Mouse (Mus musculus) gastrocnemius, postnatal 36 days (tissue): ENCODE measurements around the gene Plekho2. TPM values are rescaled to one million over a fixed set of nuclear protein-coding genes. Genes with fewer than 3 reads are reported as not detected.

ENCODE experiments used
- DNase-seq, 2 experiments: peaks; one replicate each; pipeline ENCODE4 v3.0.0; 2022
- intact Hi-C: fragments of 180-260 bp; cut with DNase I; formaldehyde crosslinking; loops from one replicate; pipeline ENCODE4 v1.15.1; 2025
- total RNA-seq, 2 experiments: library from RNA; stranded (reverse); gene quantifications; 2 replicates each; pipeline ENCODE4 v1.2.3; 2021

The Plekho2 gene
- total RNA-seq, 2 experiments from 2014 or later: 5.2 to 5.9 TPM

- intact Hi-C loops: no loop called here
- no peak for DNase-seq
Measured at GRCm38 (mm10) chr9:65535789-65536469, 43.9 kb downstream of the Plekho2 start.

GRCm38 (mm10) chr9:65535191-65535722 is 44.6 kb downstream of the Plekho2 start:
- intact Hi-C loops: no loop called here
- DNase-seq: no peak

- DNase-seq: no peak
- intact Hi-C loops: no loop called here
Measured at GRCm38 (mm10) chr9:65534111-65534510, 45.7 kb downstream of the Plekho2 start.

- intact Hi-C loops: no loop called here
Measured at GRCm38 (mm10) chr9:65532986-65533385, 46.9 kb downstream of the Plekho2 start.

GRCm38 (mm10) chr9:65531283-65531682 is 48.6 kb downstream of the Plekho2 start:
- intact Hi-C loops: no loop called here
- DNase-seq: no peak

More at GRCm38 (mm10) chr9:65532986-65533385, 46.9 kb downstream of the Plekho2 start:
- no peak for DNase-seq

GRCm38 (mm10) chr9:65529659-65530058 is 50.2 kb downstream of the Plekho2 start:
- intact Hi-C loops: no loop called here
- no peak for DNase-seq

GRCm38 (mm10) chr9:65528417-65529038 is 51.3 kb downstream of the Plekho2 start:
- no peak for DNase-seq
- intact Hi-C loops: no loop called here

GRCm38 (mm10) chr9:65525445-65526195 is 54.2 kb downstream of the Plekho2 start:
- no peak for DNase-seq
- intact Hi-C loops: no loop called here

- intact Hi-C loops: loop anchor here (1.0 to 5.0 kb wide), 2 partner anchors 58 to 139 kb away; no protein-coding TSS in a partner anchor
Measured at GRCm38 (mm10) chr9:65523611-65524364, 56.1 kb downstream of the Plekho2 start.

GRCm38 (mm10) chr9:65520505-65520876 is 59.3 kb downstream of the Plekho2 start:
- intact Hi-C loops: loop anchor here (5.0 kb wide), 1 partner anchor 142 kb away; no protein-coding TSS in a partner anchor
- no peak for DNase-seq

More at GRCm38 (mm10) chr9:65523611-65524364, 56.1 kb downstream of the Plekho2 start:
- DNase-seq: peak; percentile 71 to 83

GRCm38 (mm10) chr9:65519807-65520504 is 59.9 kb downstream of the Plekho2 start, which contains the start of gene Ankdd1a:
Gene Ankdd1a (minus strand): TSS chr9:65520193.
- intact Hi-C loops: loop anchor here (5.0 kb wide), 1 partner anchor 142 kb away; no protein-coding TSS in a partner anchor
- no peak for DNase-seq

- no peak for DNase-seq
- intact Hi-C loops: no loop called here
Measured at GRCm38 (mm10) chr9:65514851-65515261, 65.0 kb downstream of the Plekho2 start.

GRCm38 (mm10) chr9:65514431-65514830 is 65.4 kb downstream of the Plekho2 start:
- intact Hi-C loops: no loop called here
- DNase-seq: no peak

- no peak for DNase-seq
- intact Hi-C loops: no loop called here
Measured at GRCm38 (mm10) chr9:65512520-65512919, 67.3 kb downstream of the Plekho2 start.

GRCm38 (mm10) chr9:65508449-65508848 is 71.4 kb downstream of the Plekho2 start:
- no peak for DNase-seq
- intact Hi-C loops: no loop called here

GRCm38 (mm10) chr9:65502721-65503505 is 76.9 kb downstream of the Plekho2 start:
- intact Hi-C loops: no loop called here
- DNase-seq: no peak
